Mouse (Mus musculus) CH12.LX (cell line): ENCODE results near the gene Onecut3. TPM values are rescaled to one million over a fixed set of nuclear protein-coding genes. Genes with fewer than 3 reads are reported as not detected.

Source experiments
- DNase-seq: peaks from one replicate; pipeline ENCODE4 v3.0.0-alpha.2; 2013; ENCODE audit errors: extremely low read depth
- H3K27ac ChIP-seq: 2 replicates; pipeline ENCODE4 v1.5.1; 2012; ENCODE audit warnings: low read depth, mild to moderate bottlenecking, control low read depth, moderate library complexity; ENCODE audit not compliant: insufficient read depth
- H3K27me3 ChIP-seq: replicated peaks from 2 replicates; pipeline ENCODE3; 2012; ENCODE audit warnings: inconsistent platforms
- H3K36me3 ChIP-seq, 2 experiments: replicated peaks in 1 of 2; 2 replicates each; pipeline versions ENCODE3 to v1.6.1; 2012; ENCODE audit warnings: inconsistent platforms in 1 of 2, low read length in 1 of 2, mild to moderate bottlenecking in 1 of 2, mixed read lengths in 1 of 2, moderate library complexity in 1 of 2; ENCODE audit not compliant: control insufficient read depth in 1 of 2, insufficient read depth in 1 of 2
- H3K4me1 ChIP-seq, 2 experiments: 2 replicates each; pipeline ENCODE4 v1.6.1; 2012; ENCODE audit warnings: inconsistent platforms in 1 of 2, moderate library complexity in 1 of 2; ENCODE audit not compliant: insufficient read depth in 2 of 2, control insufficient read depth in 1 of 2
- H3K4me2 ChIP-seq: 2 replicates; pipeline ENCODE4 v1.6.1; 2012; ENCODE audit warnings: low read depth, mild to moderate bottlenecking, control low read depth; ENCODE audit not compliant: poor library complexity, insufficient read depth, severe bottlenecking
- H3K4me3 ChIP-seq, 3 experiments: fragments of 150-350 bp in 1 of 3; sonication (generic) in 1 of 3; replicated peaks in 1 of 3; 2 replicates each; pipeline versions ENCODE3 to v1.5.1; 2011 to 2012; ENCODE audit warnings: low read depth in 2 of 3, low read length in 2 of 3, mild to moderate bottlenecking in 2 of 3, moderate library complexity in 2 of 3, control low read depth in 1 of 3, improper control_type of control experiment in 1 of 3, inconsistent platforms in 1 of 3, mixed read lengths in 1 of 3; ENCODE audit not compliant: poor library complexity in 1 of 3
- H3K79me2 ChIP-seq: replicated peaks from 2 replicates; pipeline ENCODE4 v1.6.1; 2012; ENCODE audit warnings: mild to moderate bottlenecking, moderate library complexity; ENCODE audit not compliant: control insufficient read depth, poor library complexity, insufficient read depth, severe bottlenecking; ENCODE audit errors: extremely low read depth
- H3K9ac ChIP-seq: 2 replicates; pipeline ENCODE4 v1.6.1; 2012; ENCODE audit warnings: low read depth, mild to moderate bottlenecking, control low read depth, moderate library complexity; ENCODE audit not compliant: insufficient read depth
- H3K9me3 ChIP-seq: replicated peaks from 2 replicates; pipeline ENCODE3; 2012; ENCODE audit warnings: low read length, inconsistent platforms, mixed read lengths
- BHLHE40 ChIP-seq: IDR thresholded peaks from 2 replicates; pipeline ENCODE4 v1.6.1; 2011; ENCODE audit warnings: mild to moderate bottlenecking, low read depth, low read length, improper control_type of control experiment
- CHD1 ChIP-seq: IDR thresholded peaks from 2 replicates; pipeline ENCODE4 v1.6.1; 2012; ENCODE audit warnings: low read depth, low read length, improper control_type of control experiment, inconsistent platforms
- CTCF ChIP-seq, 2 experiments: IDR thresholded peaks in 1 of 2; conservative IDR thresholded peaks in 1 of 2; 2 replicates each; pipeline ENCODE4 v1.5.1; 2011 to 2012; ENCODE audit warnings: low read depth in 2 of 2, low read length in 2 of 2, improper control_type of control experiment in 1 of 2, inconsistent platforms in 1 of 2, mild to moderate bottlenecking in 1 of 2, moderate library complexity in 1 of 2
- EP300 ChIP-seq: IDR thresholded peaks from 2 replicates; pipeline ENCODE4 v1.6.1; 2011; ENCODE audit warnings: low read length, improper control_type of control experiment
- IRF4 ChIP-seq: IDR thresholded peaks from 2 replicates; pipeline ENCODE4 v1.6.1; 2014; ENCODE audit warnings: low read depth, mild to moderate bottlenecking, inconsistent platforms, low read length, improper control_type of control experiment
- MAFK ChIP-seq: IDR thresholded peaks from 2 replicates; pipeline ENCODE4 v1.6.1; 2011; ENCODE audit warnings: low read length, improper control_type of control experiment; ENCODE audit not compliant: insufficient replicate concordance
- MAZ ChIP-seq: IDR thresholded peaks from 2 replicates; pipeline ENCODE4 v1.6.1; 2012; ENCODE audit warnings: low read depth, mild to moderate bottlenecking, inconsistent platforms, low read length, improper control_type of control experiment, moderate library complexity
- MEF2A ChIP-seq: IDR thresholded peaks from 2 replicates; pipeline ENCODE4 v1.6.1; 2014; ENCODE audit warnings: low read depth, mild to moderate bottlenecking, inconsistent platforms, low read length, improper control_type of control experiment, borderline replicate concordance
- NRF1 ChIP-seq: IDR thresholded peaks from 2 replicates; pipeline ENCODE4 v1.6.1; 2014; ENCODE audit warnings: low read depth, mild to moderate bottlenecking, inconsistent platforms, low read length, improper control_type of control experiment, moderate library complexity
- RAD21 ChIP-seq: IDR thresholded peaks from 2 replicates; pipeline ENCODE4 v1.6.1; 2011; ENCODE audit warnings: low read depth, mild to moderate bottlenecking, low read length, improper control_type of control experiment, moderate library complexity
- RCOR1 ChIP-seq: conservative IDR thresholded peaks from 2 replicates; pipeline ENCODE4 v1.6.1; 2012; ENCODE audit warnings: low read depth, mild to moderate bottlenecking, inconsistent platforms, low read length, improper control_type of control experiment
- SIN3A ChIP-seq: IDR thresholded peaks from 2 replicates; pipeline ENCODE4 v1.6.1; 2012; ENCODE audit warnings: low read length, improper control_type of control experiment, inconsistent platforms
- SMC3 ChIP-seq: IDR thresholded peaks from 2 replicates; pipeline ENCODE4 v1.6.1; 2011; ENCODE audit warnings: low read depth, low read length, improper control_type of control experiment
- TCF12 ChIP-seq: IDR thresholded peaks from 2 replicates; pipeline ENCODE4 v1.6.1; 2014; ENCODE audit warnings: low read depth, mild to moderate bottlenecking, inconsistent platforms, low read length, improper control_type of control experiment
- ZNF384 ChIP-seq: IDR thresholded peaks from 2 replicates; pipeline ENCODE4 v1.6.1; 2012; ENCODE audit warnings: low read depth, low read length, improper control_type of control experiment, inconsistent platforms
- dilution Hi-C: fragments of 300-500 bp; cut with MboI; formaldehyde crosslinking; loops from 2 replicates; pipeline ENCODE4 v1.14.3; 2020; ENCODE audit warnings: low sequenced_read_pairs; ENCODE audit not compliant: extremely low pct_unique_long_range_greater_than_20kb, extremely low pct_ligation_motif_present
- in situ Hi-C: fragments of 300-500 bp; cut with MboI; formaldehyde crosslinking; loops from 3 replicates; pipeline ENCODE4 v1.14.3; 2019; ENCODE audit warnings: low sequenced_read_pairs, low pct_ligation_motif_present, low pct_unique_long_range_greater_than_20kb, mixed read lengths
- polyA plus RNA-seq: library from polyadenylated mRNA; unstranded; fragments of >175 nt; gene quantifications from 2 replicates; pipeline ENCODE4 v1.2.1, GENCODE M21; 2012; ENCODE audit warnings: low read depth; ENCODE audit not compliant: insufficient read length
- total RNA-seq, 2 experiments: library from RNA; depleted of rRNA; stranded (reverse); fragments of 300-350 nt in 1 of 2; fragments of >200 nt in 1 of 2; gene quantifications; 2 replicates each; pipeline ENCODE4 v1.2.3; 2012 to 2014

The Onecut3 gene
- total and polyA plus RNA-seq, 3 experiments: not detected

DNA sequence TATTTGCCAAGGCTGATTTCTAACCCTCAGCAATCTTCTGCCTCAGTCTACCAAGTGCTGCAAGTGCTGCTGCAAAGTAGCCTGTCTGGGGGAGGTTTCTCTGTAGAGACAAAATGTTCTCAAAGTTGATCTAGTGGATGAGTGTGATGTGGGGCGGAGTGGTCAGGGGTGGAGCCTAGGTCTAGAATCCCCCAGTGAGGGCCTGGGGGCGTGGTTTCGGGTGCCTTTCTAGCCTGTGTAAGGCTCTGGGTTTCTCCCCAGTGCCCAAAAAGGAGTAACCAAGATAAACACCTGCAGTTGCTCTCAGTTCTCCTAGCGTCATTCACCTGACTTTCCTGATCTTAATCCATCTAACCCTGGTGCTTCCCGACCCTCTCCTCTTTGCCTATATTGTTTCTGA, 13.6 kb upstream of the Onecut3 start:
- peak overlapping the region; percentile 88 for H3K4me2 ChIP-seq
- H3K27ac ChIP-seq: no peak overlapping the region
- dilution Hi-C loops (no loop called here), in situ Hi-C loops (no loop called here)
- H3K79me2 ChIP-seq: no peaks in the 10 kb centered on the region
- peaks cover 15 to 29% of the 10 kb centered on the region in 2 experiments for H3K4me1 ChIP-seq
- no peaks in the 10 kb centered on the region for H3K36me3 ChIP-seq
- H3K9ac ChIP-seq: no peak overlapping the region
- no peak overlapping the region for H3K4me3 ChIP-seq
- H3K27me3 ChIP-seq: peaks cover 39% of the 10 kb centered on the region
- H3K9me3 ChIP-seq: no peaks in the 10 kb centered on the region
- peak; percentile 92 for DNase-seq
- TF ChIP-seq IRF4 (peak; percentile 50; the same call in 1 of the 2 replicates), TCF12 (peak; percentile 27; the same call in 1 of the 2 replicates), CHD1 (no peak), SIN3A (0 out of 2 replicates have a peak, but pooled peaks have one; percentile 10), RCOR1 (0 out of 2 replicates have a peak, but pooled peaks have one; percentile 11), EP300 (0 out of 2 replicates have a peak, but pooled peaks have one; percentile 28), MEF2A (peak; percentile 58; the same call in 1 of the 2 replicates), MAZ (no peak), MAFK (no peak), BHLHE40 (no peak)

DNA sequence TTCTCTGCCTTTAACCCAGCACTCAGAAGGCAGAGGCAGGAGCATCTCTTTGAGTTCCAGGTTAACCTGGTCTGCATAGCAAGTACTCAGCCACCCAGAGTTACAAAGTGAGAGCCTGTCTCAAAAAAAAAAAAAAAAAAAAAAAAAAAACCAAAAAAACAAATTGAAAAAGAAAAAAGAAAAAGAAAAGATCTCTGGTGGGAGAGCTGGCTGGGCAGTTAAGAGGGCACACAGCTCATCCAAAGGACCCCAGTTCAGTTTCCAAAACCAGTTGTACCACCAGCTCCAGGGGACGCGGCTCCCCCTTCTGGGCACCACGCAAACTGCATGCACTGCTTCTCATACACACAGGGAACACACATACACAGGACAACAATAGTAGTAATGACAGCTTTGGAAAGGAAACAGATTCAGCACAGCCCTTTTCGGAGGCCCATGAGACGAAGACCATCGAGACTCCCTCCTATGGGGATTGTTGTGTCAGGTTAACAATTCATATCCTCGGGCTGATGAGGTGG, 7.7 kb upstream of the Onecut3 start:
- Histone ChIP-seq H3K4me2 (no peak overlapping the region), H3K9me3 (peaks cover 10% of the 10 kb centered on the region), H3K27me3 (peaks cover 84% of the 10 kb centered on the region), H3K9ac (no peak overlapping the region), H3K79me2 (no peaks in the 10 kb centered on the region), H3K4me3 (no peak overlapping the region), H3K4me1 (peaks cover under 1 to 6% of the 10 kb centered on the region in 2 experiments), H3K27ac (no peak overlapping the region), H3K36me3 (no peaks in the 10 kb centered on the region)
- DNase-seq: peak; percentile 28
- in situ Hi-C loops (no loop called here), dilution Hi-C loops (no loop called here)
- peak; percentile 57 for TF ChIP-seq ZNF384
- peak; percentile 60 for TF ChIP-seq SMC3
- peak; percentile 30 to 65; a peak in 3 of 4 replicates for TF ChIP-seq CTCF (conservative IDR thresholded peaks at IDR 0.05 in 1 of 2, IDR thresholded peaks at IDR 0.05 in 1 of 2; ENCODE audit: low read depth in 2 of 2, low read length in 2 of 2)
- no peak for TF ChIP-seq NRF1
- peak; percentile 46 for TF ChIP-seq RAD21
